ENCODE assay signal across 7 mouse cellular contexts in genomic region chr8:70673079-70673856, GRCm38 (mm10). TPM values are rescaled to one million over a fixed set of nuclear protein-coding genes. Genes with fewer than 3 reads are reported as not detected.
DNase-seq lines count a peak whose midpoint lies in the region; ATAC-seq and TF ChIP-seq lines count a peak whose summit lies in the region.

TSS of gene Lsm4 (plus strand) at chr8:70673248.

- H3K9ac ChIP-seq in intestine, postnatal 0 days (ENCODE audit: low read depth, low read length), result peak within 1 kb of the TSS; percentile 40
- H3K9ac ChIP-seq in midbrain, embryonic 12.5 days (replicated peaks), result peak within 1 kb of the TSS; percentile 71

- peak within 1 kb of the TSS; percentile 95 for H3K27ac ChIP-seq in embryonic facial prominence, embryonic 10.5 days (replicated peaks)
- peak within 1 kb of the TSS; percentile 95 for H3K27ac ChIP-seq in intestine, postnatal 0 days (ENCODE audit: low read depth, low read length)
- H3K27ac ChIP-seq in midbrain, embryonic 12.5 days (replicated peaks), result peak within 1 kb of the TSS; percentile 92
- H3K27ac ChIP-seq in small intestine, adult 2 months (ENCODE audit: insufficient read depth, low read depth, low read length), result peak within 1 kb of the TSS; percentile 93

- H3K4me2 ChIP-seq in intestine, postnatal 0 days (replicated peaks; ENCODE audit: low read depth), result peak within 1 kb of the TSS; percentile 66
- H3K4me2 ChIP-seq in midbrain, embryonic 12.5 days (replicated peaks), result peak within 1 kb of the TSS; percentile 75

- H3K27me3 ChIP-seq in embryonic facial prominence, embryonic 10.5 days (replicated peaks; ENCODE audit: low read depth, poor library complexity, severe bottlenecking), result no peaks in the 10 kb centered on the region
- no peaks in the 10 kb centered on the region for H3K27me3 ChIP-seq in intestine, postnatal 0 days (replicated peaks; ENCODE audit: control insufficient read depth, insufficient read depth, low read length)
- no peaks in the 10 kb centered on the region for H3K27me3 ChIP-seq in midbrain, embryonic 12.5 days
- H3K27me3 ChIP-seq in small intestine, adult 2 months (ENCODE audit: control insufficient read depth, insufficient read depth, low read length), result no peaks in the 10 kb centered on the region

- peak; percentile 98 for DNase-seq in adrenal gland, postnatal 10 days
- peak; percentile 97 for DNase-seq in embryonic facial prominence, embryonic 10.5 days (ENCODE audit: low spot score)
- DNase-seq in gonadal fat pad, adult 2 months (ENCODE audit: low read depth), result peak; percentile 86
- peak; percentile 97 for DNase-seq in left cerebral cortex, postnatal 4 days

- ATAC-seq in intestine, postnatal 0 days, result peak; percentile 95
- ATAC-seq in midbrain, embryonic 12.5 days (ENCODE audit: low FRiP score, low read depth), result peak; percentile 98

- TF ChIP-seq CTCF in intestine, postnatal 0 days (IDR thresholded peaks at IDR 0.05; ENCODE audit: low read depth), result peak; percentile 92
- peak; percentile 82 for TF ChIP-seq CTCF in small intestine, adult 2 months (IDR thresholded peaks at IDR 0.05; ENCODE audit: extremely low read depth, insufficient read length, insufficient replicate concordance, low read depth, low read length)

- intact Hi-C loops in left cerebral cortex, postnatal 4 days (cut with DNase I), result no loop called here

- TF ChIP-seq POLR2A in small intestine, adult 2 months (IDR thresholded peaks at IDR 0.05; ENCODE audit: low read depth, low read length), result peak; percentile 40; the same call in 1 of the 2 replicates

- peaks cover 22% of the 10 kb centered on the region for H3K36me3 ChIP-seq in embryonic facial prominence, embryonic 10.5 days (replicated peaks)
- peaks cover 5% of the 10 kb centered on the region; the same call in 1 of the 2 replicates for H3K36me3 ChIP-seq in intestine, postnatal 0 days (ENCODE audit: control insufficient read depth, insufficient read depth)
- H3K36me3 ChIP-seq in midbrain, embryonic 12.5 days, result peaks cover 10% of the 10 kb centered on the region
- H3K36me3 ChIP-seq in small intestine, adult 2 months (ENCODE audit: control insufficient read depth, insufficient read depth, low read length), result peaks cover 2% of the 10 kb centered on the region; the same call in 1 of the 2 replicates

- under 1% methylated on average over 60 of the region's 60 CpGs for WGBS in embryonic facial prominence, embryonic 10.5 days
- WGBS in intestine, postnatal 0 days, result under 1% methylated on average over 60 of the region's 60 CpGs
- WGBS in midbrain, embryonic 12.5 days, result under 1% methylated on average over 60 of the region's 60 CpGs
- WGBS in small intestine, adult 2 months, result under 1% methylated on average over 60 of the region's 60 CpGs

- 0 out of 2 replicates have a peak, but pooled peaks cover 1% of the 10 kb centered on the region for H3K9me3 ChIP-seq in embryonic facial prominence, embryonic 10.5 days
- H3K9me3 ChIP-seq in intestine, postnatal 0 days (ENCODE audit: control insufficient read depth), result no peaks in the 10 kb centered on the region
- H3K9me3 ChIP-seq in midbrain, embryonic 12.5 days, result no peaks in the 10 kb centered on the region

- peaks cover 33% of the 10 kb centered on the region for H3K4me1 ChIP-seq in embryonic facial prominence, embryonic 10.5 days
- peaks cover 8% of the 10 kb centered on the region; the same call in 1 of the 2 replicates for H3K4me1 ChIP-seq in intestine, postnatal 0 days (replicated peaks; ENCODE audit: control insufficient read depth, insufficient read depth, low read length)
- H3K4me1 ChIP-seq in midbrain, embryonic 12.5 days, result peaks cover 15% of the 10 kb centered on the region
- H3K4me1 ChIP-seq in small intestine, adult 2 months (ENCODE audit: control insufficient read depth, insufficient read depth, insufficient read length, low read length), result peaks cover 30% of the 10 kb centered on the region

- peak within 1 kb of the TSS; percentile 67 for H3K4me3 ChIP-seq in embryonic facial prominence, embryonic 10.5 days
- H3K4me3 ChIP-seq in intestine, postnatal 0 days (ENCODE audit: low read depth, low read length), result peak within 1 kb of the TSS; percentile 66
- H3K4me3 ChIP-seq in midbrain, embryonic 12.5 days, result peak within 1 kb of the TSS; percentile 69
- peak within 1 kb of the TSS; percentile 66 for H3K4me3 ChIP-seq in small intestine, adult 2 months (ENCODE audit: low read depth, low read length)

RNA-seq across cellular contexts. Expression of gene Lsm4, which starts in this region (rescaled TPM):
- total RNA-seq in adrenal gland, postnatal 10 days (2021), result 10 to 100 TPM; 91.5 to 94.7 TPM
- 347 and 351 TPM in 2 replicates for polyA plus RNA-seq in embryonic facial prominence, embryonic 10.5 days (2016; fragmentation: Nextera tagmentation; extraction: Ambion mirVana)
- 90.7 and 91.6 TPM in 2 replicates for polyA plus RNA-seq in gonadal fat pad, adult 2 months (2012; rRNA removed)
- 181 and 182 TPM in 2 replicates for polyA plus RNA-seq in intestine, postnatal 0 days (2015; fragmentation: Nextera tagmentation; extraction: Ambion mirVana)
- 10 to 100 TPM; 85.2 to 93.7 TPM for total RNA-seq in left cerebral cortex, postnatal 4 days (2021)
- 255 and 263 TPM in 2 replicates for polyA plus RNA-seq in midbrain, embryonic 12.5 days (2016; fragmentation: Nextera tagmentation; extraction: Ambion mirVana)
- 109 and 152 TPM in 2 replicates for polyA plus RNA-seq in small intestine, adult 2 months (2012; rRNA removed)

Comparison
In these comparisons a context has a peak if more than half of its experiments do, and no peak if none do; other contexts are left out.
1. Peak in every context shown above with its lines: DNase-seq, ATAC-seq, H3K4me3 ChIP-seq and H3K27ac ChIP-seq.